Mouse (Mus musculus): ENCODE data around the gene Coil.
A peak's percentile ranks its signal among the peaks of the same experiment; 100 is the strongest.

Gene Coil

DNA sequence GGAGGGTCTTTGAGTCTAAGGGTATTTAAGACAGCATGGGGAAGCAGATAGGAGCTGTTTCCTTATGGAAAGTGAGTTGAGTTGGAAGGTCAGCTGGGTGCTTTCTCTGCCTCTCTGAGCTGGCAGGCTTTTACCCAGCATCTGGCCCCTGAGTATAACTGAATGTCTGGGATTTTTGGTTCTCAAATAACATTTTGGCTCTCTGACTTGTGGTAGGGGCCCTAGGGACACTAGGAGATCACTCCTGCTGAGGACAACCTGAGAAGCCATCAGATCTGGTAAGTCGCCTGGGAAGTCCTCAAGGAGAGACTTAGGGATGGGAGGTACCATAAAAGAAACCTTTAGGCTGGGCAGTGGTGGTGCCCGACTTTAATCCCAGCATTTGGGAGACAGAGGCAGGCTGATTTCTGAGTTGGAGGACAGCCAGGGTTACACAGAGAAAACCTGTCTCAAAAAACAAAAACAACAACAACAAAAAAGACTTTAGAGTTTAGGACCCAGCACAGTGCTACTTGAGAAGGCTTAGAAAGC, at the start of gene Coil:
Gene Coil, plus strand, starts transcription at position 51 of the 531 bp plus-strand sequence.
- no peak for DNase-seq (ENCODE audit: extremely low read depth, insufficient read length, low spot score)

DNA sequence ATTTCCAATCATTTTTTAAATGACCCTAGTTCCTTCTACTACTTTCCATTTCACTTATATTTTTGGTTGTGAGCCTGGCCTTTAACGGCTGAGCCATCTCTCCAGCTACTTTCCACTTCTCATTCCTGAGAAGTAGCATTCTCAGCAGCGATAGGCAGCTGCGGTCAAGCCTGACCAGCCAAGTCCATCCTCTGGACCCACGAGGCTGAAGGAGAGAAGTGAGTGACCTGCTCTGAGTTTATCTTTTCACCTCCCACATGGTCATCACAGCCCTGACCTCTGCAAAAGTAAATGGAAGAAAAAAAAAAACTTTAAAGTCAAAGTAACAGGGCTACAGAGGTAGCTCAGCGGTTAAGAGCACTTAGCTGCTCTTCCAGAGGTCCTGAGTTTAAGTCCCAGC, 43.5 kb upstream of the Coil start:
- DNase-seq (ENCODE audit: extremely low read depth, insufficient read length, low spot score) = no peak

DNA sequence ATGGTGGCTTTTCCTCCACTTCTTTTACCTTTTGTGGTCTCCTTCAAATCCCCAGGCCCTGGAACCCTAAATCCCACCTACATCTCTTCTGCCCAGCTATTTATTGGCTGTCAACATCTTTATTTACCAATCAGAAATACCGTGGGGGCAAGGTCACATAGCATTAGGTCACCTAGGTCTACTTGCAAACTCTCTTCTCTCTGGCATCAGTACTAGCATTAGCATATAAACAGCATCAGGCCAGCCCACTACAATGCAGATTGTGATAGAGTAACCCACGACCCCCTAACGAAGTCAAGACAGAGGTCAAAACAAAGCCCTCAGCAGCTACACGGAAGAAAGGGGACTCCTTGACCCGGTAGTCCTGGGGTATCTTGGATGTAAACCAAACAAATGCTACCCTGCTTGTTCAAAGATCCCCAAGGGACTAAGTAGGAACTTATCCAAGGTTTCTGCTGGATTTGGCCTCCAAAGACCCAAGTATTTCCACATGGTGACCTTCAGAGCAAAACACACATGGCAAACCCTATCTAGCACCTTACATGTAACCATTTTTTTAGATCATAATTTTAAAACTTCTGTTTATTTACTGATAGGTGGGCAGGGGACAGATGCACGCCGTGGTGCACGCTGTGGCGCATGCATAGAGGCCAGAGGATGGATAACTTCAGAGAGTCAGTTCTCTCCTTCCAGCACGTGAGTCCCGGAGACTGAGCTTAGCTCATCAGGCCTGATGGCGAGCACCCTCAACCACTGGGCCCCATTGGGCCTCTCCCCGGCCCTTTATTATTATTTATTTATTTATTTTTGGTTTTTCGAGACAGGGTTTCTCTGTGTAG, 38.1 kb upstream of the Coil start:
- no peak for DNase-seq (ENCODE audit: extremely low read depth, insufficient read length, low spot score)

DNA sequence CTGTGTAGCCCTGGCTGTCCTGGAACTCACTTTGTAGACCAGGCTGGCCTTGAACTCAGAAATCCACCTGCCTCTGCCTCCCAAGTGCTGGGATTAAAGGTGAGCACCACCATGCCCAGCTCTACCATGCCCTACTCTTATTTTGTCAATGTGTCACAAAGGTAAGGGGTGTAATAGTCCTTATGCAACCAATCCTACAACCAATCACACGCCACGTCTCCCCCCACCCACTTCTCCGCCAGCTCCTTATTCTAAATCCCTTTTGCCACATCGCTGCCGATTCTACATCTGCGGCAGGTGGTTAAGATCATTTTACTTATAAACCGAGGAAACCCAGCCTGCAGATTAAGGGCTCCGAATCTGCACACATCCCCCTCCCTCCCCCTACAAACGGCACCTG, 37.0 kb upstream of the Coil start:
- DNase-seq (ENCODE audit: extremely low read depth, insufficient read length, low spot score) = no peak

DNA sequence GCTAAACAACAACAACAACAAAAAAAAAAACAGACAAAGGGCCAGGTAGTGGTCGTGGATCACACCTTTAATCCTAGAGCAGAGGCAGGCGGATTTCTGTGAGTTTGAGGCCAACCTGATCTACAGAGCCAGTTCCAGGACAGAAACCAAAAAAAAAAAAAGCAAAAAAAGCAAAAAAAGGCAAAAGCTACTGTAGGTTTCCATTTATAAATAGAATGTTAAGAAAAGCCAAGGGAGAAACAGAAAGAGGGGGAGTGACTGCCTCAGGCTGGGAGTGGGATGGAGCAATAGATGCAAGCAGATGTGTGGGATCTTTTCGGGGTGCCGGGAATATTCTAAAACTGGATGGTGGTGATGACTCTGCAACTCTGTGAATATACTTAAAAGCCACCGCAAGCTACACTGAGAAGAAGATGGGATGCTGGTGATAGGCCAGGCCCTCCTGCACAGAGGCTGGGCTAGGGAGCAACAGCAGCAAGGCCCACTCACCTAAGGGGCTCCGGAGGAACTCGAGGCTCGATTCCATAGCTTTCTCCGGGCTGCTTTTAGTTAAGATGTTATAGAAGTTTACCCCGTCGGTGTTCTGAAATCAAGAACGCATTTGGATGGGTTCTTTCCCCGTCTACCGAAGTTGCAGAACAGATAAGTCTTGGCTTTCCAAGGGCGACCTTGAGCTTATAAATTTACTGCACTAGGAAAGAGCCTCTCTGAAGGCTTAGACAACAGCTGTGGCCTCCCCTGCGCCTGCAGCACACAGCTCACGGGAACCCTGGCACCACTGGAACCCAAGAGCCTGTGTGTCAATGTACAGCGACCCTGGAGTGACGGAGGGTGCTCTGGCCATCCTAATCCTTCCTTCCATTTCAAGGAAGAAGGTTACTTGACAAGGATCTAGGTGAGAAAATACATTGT, 35.7 kb upstream of the Coil start:
- no peak for DNase-seq (ENCODE audit: extremely low read depth, insufficient read length, low spot score)

DNA sequence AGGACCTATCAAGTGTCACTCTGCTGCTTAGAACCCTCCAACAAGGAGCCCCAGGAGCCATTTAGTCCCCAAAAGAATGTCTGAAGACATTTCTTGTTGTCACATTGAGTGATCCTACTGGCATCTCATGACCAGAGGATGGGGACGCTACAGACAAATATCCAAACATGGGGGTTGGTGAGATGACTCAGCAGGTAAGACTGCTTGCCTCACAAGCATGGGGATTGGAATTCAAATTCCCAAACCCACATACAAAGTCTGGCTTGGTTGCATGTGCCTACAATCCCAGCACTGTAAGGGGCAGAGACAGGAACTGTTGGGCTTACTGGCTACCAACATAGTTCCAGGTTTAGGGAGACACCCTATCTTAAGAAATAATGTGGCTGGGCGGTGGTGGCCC, 32.2 kb upstream of the Coil start:
- peak; percentile 54 for DNase-seq (ENCODE audit: extremely low read depth, insufficient read length, low spot score)

DNA sequence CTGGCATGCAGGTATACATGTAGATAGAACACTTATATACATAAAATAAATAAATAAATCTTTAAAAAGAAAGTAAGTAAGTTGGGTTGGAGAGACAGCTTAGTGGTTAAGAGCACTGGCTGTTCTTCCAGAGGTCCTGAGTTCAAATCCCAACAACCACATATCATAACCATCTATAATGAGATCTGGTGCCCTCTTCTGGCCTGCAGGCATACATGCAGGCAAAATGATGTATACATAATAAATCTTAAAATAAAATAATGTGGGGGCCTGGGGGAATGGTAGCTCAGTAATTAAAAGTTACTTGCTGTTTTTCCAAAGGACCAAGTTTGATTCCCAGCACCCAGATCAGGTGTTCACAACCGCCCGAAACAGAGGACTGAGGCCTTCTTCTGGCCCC, 31.3 kb upstream of the Coil start:
- no peak for DNase-seq (ENCODE audit: extremely low read depth, insufficient read length, low spot score)

DNA sequence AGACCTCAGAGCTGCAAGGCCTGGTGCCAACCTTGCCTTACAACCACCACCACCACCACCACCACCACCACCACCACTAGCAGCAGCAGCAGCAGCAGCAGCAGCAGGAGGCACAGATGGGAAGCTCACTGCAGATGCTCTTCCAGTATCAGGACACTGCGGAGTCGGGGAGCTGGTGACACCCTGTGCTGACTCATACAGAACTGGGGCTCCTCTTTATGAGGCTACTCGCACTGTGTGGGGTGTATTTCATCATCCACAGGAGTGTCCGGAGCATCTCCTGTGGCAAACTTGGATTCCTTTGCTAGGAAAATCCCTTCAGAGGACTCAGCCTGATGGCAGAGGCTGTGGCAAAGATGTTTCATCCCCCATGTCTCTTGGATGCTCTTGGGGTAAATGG, 30.4 kb upstream of the Coil start:
- no peak for DNase-seq (ENCODE audit: extremely low read depth, insufficient read length, low spot score)

DNA sequence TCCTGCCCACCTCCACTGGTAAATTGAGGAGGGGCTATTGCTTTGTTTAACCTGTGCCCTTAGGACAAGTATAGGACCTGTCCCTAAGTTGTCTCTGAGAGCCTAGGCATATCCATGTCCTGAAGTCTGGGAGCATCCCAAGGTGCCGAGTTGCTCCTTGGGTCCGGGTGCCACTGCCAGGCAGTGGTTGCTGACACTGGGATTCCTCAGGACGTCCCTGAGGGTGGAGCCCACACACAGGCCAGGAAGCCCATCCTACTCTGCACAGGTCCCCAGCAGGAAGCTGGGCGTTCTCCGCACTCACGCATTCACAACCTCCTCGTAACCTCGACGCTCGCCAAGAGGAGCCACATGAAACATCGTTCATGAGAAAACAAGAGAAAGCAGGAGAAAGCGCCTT, 28.6 kb upstream of the Coil start:
- DNase-seq (ENCODE audit: extremely low read depth, insufficient read length, low spot score) = no peak

DNA sequence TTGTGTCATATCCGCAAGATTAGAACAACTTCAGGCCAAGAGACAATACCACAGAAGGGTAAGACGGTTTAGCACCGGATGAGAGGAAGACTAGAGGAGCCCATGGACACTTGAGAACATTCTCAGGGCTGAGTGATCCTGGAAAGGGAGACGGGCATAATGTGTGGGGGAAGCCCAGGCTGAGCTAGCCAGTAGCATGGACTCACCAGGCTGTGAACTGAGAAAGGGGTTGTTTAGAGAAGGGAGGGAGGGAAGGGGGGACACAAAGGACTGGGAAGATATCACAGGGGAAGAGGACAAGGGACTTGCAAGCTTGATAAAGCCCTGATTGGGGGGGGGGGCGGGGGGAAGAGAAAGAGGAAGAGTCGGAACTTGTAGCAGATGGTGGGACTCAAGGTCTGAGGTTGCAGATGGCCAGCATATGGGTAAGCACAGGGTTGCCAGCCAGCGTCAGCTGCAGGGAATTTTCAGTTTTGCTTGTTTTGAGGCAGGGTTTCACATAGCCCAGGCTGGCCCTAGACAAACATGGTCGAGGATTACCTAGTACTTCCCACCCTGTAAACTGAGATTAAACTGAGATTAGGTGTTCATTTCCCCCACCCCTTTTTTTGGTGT, 24.0 kb upstream of the Coil start:
- DNase-seq (ENCODE audit: extremely low read depth, insufficient read length, low spot score) = no peak

DNA sequence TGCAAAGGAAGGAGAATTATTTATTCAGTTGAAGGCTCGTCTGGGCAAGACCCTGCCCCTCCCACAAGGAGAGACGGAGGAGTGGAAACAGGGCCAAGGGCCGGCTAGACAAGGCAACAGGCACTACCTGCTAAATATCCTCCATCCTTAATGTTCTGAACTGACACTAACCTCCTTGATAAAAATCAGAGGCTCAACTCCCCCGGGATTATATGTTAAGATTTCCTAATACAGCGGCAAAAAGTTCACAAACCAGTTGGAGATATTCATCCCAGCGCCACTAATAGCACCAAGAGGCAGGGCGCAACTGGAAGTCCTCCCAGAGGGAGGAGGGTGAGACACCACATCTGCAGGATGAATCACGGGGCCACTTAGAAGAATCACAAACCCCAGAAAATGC, 21.2 kb upstream of the Coil start:
- no peak for DNase-seq (ENCODE audit: extremely low read depth, insufficient read length, low spot score)

DNA sequence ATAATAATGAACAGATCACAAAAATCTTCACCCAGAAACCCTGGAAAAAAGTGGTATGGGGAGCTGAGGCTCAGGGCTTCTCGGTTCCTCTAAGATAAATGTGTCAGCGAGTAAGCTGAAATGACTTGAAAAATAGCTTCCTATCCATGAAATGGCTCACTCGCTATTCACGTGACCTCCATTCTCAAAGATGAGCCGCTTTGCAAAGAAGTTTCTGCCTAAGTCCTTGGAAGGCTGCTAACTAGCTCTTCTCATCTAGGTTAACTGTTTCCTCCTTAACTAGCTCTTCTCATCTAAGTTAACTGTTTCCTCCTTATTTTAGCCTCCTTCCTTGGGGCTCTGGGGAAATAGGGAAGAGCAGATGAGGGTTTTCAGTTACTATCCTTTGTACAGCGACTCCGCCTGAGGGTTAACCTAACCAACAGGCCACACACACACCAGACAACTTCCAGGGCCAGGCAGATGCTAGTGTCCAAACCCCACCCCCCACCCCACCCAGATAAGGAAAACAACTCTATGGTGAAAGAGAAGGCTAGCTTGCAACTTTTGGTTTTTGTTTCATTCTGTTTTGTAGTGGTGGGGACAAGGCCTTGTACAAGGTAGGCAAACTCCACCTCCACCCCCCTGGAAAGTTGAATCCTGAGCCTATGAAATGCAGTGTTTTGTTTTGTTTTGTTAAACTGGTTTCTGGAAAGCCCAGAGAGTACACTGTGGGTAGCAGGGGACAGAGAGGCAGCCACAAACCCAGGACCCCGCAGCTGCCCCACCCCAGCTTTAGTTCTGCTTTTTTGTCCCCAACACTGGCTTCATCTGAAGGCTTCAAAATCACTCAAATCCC, 20.0 kb upstream of the Coil start:
- no peak for DNase-seq (ENCODE audit: extremely low read depth, insufficient read length, low spot score)

DNA sequence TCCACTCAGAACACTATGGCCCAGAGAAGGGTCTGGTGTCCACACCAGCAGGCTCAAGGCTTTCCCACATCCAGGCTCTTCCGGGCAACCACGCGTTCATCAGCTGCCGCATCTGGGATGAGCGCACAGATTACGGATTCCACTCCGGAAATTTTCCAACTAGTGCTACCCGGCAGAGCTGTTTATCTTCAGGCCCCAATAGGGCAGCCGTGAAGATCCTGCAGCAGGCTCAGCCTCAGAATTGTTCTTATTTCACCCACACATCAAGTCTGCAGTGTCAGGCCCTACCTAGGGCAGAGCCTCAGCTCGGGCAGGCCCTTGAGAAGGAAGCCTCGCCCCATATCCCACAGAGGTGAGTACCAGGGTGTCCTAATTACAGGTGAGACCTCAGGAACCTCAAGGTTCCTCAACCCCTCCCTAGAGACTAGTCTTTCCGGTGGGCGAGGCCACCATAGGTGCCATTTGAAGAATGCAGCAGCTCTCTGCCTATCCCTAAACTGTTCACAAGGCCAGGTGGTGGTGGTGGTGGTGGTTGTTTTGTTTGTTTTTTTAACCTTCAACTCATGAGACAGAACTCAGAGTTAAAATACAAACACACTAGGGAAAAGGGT, 19.3 kb upstream of the Coil start:
- DNase-seq (ENCODE audit: extremely low read depth, insufficient read length, low spot score) = no peak

DNA sequence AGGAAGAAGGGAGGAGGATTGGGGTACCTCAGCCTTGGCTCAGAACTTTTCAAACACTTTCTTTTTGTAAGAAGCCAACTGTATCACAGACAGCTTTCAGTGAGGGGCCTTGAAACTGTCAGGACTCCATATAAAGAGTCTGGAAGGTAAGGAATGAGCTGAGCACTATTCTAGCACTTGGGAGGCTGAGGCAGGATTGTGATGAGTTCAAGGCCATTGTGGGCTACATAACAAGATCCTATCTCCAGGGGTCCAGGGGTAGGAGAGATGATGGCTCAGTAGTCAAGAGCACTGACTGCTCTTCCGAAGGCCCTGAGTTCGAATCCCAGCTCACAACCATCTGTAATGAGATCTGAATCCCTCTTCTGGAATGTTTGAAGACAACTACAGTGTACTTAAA, 18.5 kb upstream of the Coil start:
- DNase-seq (ENCODE audit: extremely low read depth, insufficient read length, low spot score) = no peak

DNA sequence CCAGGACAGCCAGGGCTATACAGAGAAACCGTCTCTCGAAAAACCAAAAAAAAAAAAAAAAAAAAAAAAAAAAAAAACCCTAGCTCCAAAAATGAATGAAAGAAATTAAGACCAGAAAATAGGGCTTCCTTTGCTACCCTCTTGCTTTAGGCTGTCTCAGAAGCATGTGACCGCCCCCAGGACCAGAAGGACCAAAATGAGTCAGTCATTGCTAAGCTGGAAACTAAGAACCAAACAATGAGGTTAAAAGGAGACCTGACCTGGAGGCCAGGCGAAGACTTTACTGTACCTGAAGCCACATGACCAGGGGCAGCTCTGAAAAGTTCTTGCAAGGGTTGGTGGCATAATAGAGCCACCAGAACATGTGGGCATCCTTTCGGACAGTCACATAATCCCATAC, 17.9 kb upstream of the Coil start:
- no peak for DNase-seq (ENCODE audit: extremely low read depth, insufficient read length, low spot score)

DNA sequence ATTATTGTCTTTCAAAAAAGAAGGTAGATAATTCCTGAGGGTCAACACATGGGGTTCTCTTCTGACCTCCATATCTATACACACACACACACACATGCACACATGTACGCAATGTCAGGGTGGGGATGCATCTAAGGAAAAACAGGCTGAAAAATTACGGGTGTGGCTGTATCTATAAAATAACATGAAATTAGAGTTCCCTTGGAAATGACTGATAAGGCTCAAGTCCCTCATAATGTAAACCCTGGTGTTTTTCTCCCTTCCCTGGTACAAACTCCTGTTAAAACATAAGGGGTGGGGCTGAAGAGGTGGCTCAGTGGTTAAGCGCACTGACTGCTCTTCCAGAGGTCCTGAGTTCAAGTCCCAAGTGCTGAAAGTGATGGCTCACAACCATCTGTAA, 16.5 kb upstream of the Coil start:
- no peak for DNase-seq (ENCODE audit: extremely low read depth, insufficient read length, low spot score)

DNA sequence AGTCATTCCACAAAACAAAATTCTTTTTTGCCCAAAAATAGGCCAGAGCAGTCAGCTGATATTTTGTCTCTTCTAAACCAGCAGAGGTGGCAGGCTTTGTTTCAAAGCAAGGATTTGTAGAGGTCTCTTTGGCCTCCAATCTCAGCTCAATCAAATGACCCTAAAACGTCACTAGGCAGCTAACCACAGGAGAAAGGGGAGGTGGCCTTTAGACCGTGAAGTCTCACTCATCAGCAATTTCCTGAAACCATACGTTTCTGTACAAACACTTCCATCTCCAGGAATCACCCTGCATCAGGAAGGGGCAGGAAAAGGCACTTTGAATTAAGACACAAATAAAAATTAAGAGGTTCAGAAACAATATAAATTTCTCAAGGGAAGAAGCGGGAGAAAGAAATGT, 15.2 kb upstream of the Coil start:
- DNase-seq (ENCODE audit: extremely low read depth, insufficient read length, low spot score) = peak; percentile 54

DNA sequence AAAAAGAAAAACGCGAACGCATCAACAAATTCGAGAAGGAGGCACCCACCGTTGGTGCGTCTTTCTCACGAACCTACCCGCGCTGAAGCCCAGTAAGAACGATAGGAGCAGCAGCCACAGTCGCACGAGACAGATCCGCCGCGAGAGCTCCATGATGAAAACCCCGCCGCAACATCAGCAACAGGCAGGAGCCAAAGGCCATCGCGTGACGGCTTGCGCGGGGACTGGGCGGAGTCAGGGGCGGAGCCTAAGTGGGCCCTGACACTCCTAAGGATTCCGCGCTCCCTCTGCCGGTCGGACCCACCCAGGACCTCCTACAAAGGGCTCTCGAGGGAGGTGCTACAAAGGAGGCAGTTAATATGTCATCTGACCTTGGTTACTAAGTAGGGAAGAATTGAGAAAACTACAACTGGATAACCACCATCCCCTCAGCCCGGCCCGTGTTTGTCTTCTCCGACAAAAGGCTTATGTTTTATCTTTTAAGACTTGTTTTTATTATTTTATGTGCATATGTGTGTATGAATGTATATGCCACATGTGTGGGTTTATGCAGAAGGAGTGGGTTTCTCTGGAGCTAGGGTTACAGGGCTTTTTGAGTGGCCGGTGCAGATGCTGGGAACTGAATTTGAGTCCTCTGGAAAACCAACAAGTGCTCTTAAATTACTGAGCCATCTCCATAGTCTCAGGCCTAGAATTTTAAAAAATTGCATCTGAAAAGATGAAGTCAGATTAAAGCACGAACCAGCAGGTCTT, 14.7 kb upstream of the Coil start, which contains the start of gene Scpep1:
Gene Scpep1, minus strand, starts transcription at position 249 of the 753 bp plus-strand sequence.
- DNase-seq (ENCODE audit: extremely low read depth, insufficient read length, low spot score) = peak; percentile 99

DNA sequence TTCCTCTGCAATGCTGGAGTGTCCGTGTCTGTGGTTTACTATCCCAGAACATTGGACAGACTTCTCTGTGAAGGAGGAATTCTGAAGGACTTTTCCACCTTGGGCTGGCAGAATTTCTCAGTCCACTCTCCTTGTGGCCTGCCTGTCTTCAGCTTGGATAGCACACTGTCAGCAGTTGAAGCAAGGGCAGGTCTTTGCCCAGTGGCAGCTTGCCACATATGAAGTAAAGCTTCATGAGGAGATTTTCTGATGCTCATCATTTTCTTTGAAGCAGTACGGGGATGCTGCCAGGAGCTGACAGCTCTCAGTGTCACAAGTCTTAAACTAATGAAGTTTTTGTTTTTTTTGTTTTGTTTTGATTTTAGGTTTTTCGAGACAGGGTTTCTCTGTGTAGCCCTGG, 11.2 kb upstream of the Coil start:
- no peak for DNase-seq (ENCODE audit: extremely low read depth, insufficient read length, low spot score)

Measured in 3134 (cell line).